Mouse (Mus musculus) heart, postnatal 25 days (tissue): ENCODE results near the gene Gm45021. TPM values are rescaled to one million over a fixed set of nuclear protein-coding genes. Genes with fewer than 3 reads are reported as not detected.

Experiments used
- DNase-seq: peaks from one replicate; pipeline ENCODE4 v3.0.0; 2022; ENCODE audit warnings: low spot score
- intact Hi-C: fragments of 180-260 bp; cut with DNase I; formaldehyde crosslinking; loops from one replicate; pipeline ENCODE4 v1.15.1; 2025
- total RNA-seq, 2 experiments: library from RNA; stranded (reverse); gene quantifications; 2 replicates each; pipeline ENCODE4 v1.2.3; 2021

Gene Gm45021
- total RNA-seq, 2 experiments from 2014 or later = not detected

DNA sequence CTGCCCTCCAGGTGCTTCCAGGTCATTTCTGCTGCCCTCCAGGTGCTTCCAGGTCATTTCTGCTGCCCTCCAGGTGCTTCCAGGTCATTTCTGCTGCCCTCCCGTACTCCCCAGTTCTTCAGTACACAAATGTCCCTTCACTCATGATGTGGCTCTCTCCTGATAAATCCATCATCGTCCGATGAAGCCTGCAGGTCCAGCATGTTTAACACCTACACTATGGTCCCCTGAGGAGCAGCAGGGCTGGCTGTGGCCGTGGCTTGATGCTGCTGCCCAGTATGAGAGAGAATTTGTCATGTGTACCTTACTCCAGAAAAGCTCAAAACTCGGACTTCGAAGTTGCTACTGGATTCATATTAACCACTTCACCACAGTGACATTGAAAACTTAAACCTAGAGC, 52.0 kb downstream of the Gm45021 start:
- DNase-seq = no peak
- intact Hi-C loops = loop anchor here (2.0 kb wide), 1 partner anchor 461 kb away; no protein-coding TSS in a partner anchor

DNA sequence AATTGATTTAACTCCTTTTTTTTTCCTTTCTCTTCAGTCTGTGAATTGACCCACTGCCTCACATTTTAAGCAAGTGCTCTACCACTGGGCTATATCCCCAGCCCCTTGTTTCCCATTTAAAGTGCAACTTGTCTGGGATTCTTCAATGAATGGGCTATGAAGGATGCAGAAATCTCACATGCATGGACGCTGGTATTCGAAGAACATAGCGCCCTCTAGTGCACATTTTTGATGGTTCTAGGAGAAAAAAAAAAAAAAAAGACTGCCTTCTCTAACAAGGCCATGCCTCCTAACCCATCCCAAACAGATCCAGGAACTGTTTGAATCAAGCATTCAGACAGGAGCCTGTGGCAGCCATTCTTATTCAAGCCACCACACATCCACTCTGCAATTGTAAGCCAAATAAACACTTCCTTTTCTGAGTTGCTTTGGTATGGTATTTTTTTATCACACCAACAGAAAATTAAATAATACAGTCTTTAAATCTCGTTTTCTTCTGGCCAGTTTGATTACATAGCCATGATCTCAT, 53.4 kb downstream of the Gm45021 start:
- no peak for DNase-seq
- intact Hi-C loops = loop anchor here (1.0 to 2.0 kb wide), 2 partner anchors 61 to 96 kb away; no protein-coding TSS in a partner anchor

DNA sequence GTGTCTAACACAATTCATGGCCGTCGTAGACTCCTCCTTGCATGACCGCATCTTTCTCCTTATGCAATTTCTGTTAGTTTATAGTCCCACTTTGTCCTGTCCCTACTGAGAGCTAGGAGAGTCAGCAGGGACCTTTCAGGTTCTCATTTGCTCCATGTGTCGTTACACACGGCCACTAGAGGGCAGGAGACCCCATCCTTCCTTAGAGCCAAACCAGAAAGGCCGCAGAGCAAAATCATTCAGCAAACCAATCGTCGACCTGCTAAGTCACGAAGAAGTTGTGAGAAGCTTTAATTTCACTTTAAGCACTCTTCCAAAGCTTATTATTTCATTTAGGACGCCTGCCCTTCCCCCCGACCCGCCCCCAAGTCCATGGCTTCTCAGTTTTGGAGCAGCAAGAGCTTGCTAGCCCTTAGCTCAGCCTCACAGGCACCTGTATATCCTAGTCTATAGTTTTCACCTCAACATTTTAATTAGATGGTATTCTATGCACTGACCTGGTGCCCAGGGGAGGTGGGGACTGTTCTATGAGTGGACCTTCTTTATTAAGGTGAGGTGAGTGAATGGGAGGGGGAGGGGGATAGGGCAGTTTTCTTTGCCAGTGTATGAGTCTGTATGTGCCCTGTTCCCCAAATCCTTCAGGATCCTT, 56.4 kb downstream of the Gm45021 start:
- DNase-seq = peak; percentile 37
- intact Hi-C loops = loop anchor here (1.0 to 5.0 kb wide), 5 partner anchors 39 to 127 kb away; partner anchors contain the start of genes Gimap4 and Gimap5

DNA sequence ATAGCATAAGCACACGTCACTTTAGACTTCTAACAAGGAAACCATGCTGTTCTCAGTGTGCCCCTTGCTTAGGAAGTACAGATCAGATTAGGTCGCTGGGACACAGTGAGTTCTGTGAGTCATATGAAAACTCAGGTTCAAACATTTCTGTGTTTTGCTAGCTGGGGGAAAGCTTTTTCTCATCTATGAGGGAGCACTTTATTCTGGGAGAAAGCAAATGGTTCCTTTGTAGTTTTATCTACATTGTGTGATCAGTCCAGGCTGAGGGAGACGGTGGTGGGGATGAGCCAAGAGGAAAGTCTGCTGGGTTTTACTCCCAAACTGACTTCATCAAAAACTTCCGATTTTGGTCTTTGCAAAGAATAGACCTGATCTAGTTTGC, 56.9 kb downstream of the Gm45021 start:
- no peak for DNase-seq
- intact Hi-C loops = loop anchor here (2.0 to 5.0 kb wide), 4 partner anchors 39 to 101 kb away; partner anchors contain the start of genes Gimap4 and Gimap5

DNA sequence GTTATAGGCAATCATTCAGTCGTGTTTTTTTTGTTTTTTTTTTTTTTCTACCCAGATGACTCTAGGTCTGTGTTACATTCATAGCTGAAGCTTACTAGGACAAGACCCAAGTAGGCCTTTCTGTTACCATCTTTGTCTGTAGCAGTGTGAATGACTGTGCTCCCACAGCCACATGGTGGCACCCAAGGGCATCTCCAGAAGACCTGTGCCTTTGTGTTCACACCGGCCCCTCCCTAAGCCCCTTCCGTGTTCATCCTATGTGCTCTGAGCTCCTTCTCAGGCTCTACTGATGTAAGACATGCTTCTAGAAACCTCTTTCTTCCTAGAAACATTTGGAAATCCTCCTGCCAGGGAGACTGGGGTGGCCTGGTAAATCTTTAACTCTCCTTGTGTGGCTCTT, 57.6 kb downstream of the Gm45021 start, which contains the start of gene Gimap8:
TSS of gene Gimap8 (plus strand) at position 240 of the 400 bp plus-strand sequence.
- peak; percentile 53 for DNase-seq
- intact Hi-C loops = loop anchor here (2.0 to 5.0 kb wide), 4 partner anchors 38 to 100 kb away; partner anchors contain the start of genes Gimap4 and Gimap5

DNA sequence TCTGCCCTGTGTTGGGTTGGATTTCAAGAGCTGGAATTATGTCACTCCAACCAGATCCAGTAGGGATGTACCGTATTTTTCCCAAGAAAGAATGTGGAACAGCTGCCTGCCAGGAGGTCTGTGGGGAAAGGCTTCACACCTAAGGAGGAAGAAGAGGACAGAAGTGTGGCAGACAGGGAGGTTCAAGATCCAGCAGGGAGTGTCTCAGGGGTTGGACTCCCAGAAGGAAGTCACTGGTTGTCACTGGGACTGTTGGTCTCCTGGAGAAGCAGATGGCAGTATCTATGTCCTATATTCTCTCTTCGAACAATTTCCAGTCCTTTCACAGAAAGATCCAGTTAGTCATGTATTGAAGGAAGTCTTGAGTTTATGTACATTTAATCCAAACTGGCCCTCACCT, 58.2 kb downstream of the Gm45021 start:
- no peak for DNase-seq
- intact Hi-C loops = loop anchor here (2.0 to 5.0 kb wide), 4 partner anchors 37 to 99 kb away; partner anchors contain the start of genes Gimap4 and Gimap5

DNA sequence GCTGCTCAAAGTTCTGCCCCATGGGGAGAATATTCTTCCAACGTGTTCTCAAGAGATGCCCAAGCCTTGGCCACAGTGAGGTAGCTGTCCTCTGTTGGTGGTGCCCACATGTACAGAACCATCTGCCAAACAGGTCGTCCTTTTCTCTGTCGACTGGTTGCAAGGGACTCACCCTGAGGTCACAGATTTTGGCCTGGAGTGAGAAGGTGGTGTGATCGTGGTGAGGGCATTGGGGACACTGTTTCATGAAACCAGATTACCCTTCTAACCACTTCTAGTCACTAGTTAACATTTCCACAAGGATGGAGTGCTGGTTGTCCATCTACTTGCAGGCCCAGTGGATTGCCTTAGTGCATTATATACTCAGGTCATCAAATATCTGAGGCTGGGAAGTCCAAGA, 59.4 kb downstream of the Gm45021 start:
- DNase-seq = no peak
- intact Hi-C loops = loop anchor here (5.0 kb wide), 1 partner anchor 54 kb away; no protein-coding TSS in a partner anchor

DNA sequence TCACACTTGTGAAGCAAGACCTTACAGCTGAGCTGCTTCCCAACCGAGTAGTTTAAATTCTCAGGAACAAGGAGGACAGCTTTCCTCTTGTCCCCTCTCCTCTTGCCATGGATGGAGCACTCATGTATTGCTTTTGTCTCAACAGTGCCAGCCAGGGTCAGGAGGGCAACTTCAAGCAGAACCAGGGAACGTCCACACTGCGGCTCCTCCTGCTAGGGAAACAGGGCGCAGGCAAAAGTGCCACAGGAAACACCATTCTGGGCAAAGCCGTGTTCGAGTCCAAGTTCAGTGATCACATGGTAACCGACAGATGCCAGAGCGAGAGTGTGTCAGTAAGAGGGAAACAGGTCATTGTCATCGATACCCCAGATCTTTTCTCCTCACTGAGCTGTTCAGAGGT, 60.6 kb downstream of the Gm45021 start:
- DNase-seq = no peak
- intact Hi-C loops = no loop called here

DNA sequence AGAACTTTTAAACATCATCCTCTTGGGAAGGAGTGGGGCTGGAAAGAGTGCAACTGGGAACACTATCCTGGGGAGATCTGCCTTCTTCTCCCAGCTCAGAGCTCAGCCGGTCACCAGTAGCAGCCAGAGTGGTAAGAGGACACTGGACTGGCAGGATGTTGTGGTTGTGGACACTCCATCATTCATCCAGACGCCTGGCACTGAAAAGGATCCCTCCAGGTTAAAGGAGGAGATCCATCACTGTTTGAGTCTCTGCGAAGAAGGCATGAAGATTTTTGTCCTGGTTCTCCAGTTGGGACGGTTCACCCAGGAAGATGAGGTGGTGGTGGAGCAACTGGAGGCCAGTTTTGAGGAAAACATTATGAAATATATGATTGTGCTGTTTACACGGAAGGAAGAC, 69.3 kb downstream of the Gm45021 start:
- no peak for DNase-seq
- intact Hi-C loops = no loop called here

Other genes starting within 250 kb of the Gm45021 start
- gene Krba1, start 194.0 kb upstream of the Gm45021 start, total RNA-seq = 10 to 100 TPM; 19.2 to 20.2 TPM
- 10 to 100 TPM; 11.7 to 12.4 TPM for gene Zfp467, start 143.8 kb upstream of the Gm45021 start, total RNA-seq
- gene Sspo, start 141.4 kb upstream of the Gm45021 start, total RNA-seq = under 1 TPM; 0.14 to 0.55 TPM
- gene Atp6v0e2, start 52.0 kb upstream of the Gm45021 start, total RNA-seq = 10 to 100 TPM; 19.3 to 22.2 TPM
- gene Lrrc61, start 34.8 kb upstream of the Gm45021 start, total RNA-seq = 10 to 100 TPM; 15.5 to 16.5 TPM
- gene Rarres2, start 16.8 kb upstream of the Gm45021 start, total RNA-seq = 10 to 100 TPM; 73.6 to 91.2 TPM
- gene Repin1, start 4.3 kb downstream of the Gm45021 start, total RNA-seq = 10 to 100 TPM; 31.0 to 31.8 TPM
- gene Gm44965, start 4.3 kb downstream of the Gm45021 start, total RNA-seq = 1 to 10 TPM; 1.0 to 2.2 TPM
- 10 to 100 TPM; 10.9 to 11.2 TPM for gene Zfp775, start 12.5 kb downstream of the Gm45021 start, total RNA-seq
- gene AI854703, start 37.2 kb downstream of the Gm45021 start, total RNA-seq = under 1 TPM; 0.14 to 0.23 TPM
- 1 to 10 TPM; 7.8 to 8.0 TPM for gene Gimap8, start 57.6 kb downstream of the Gm45021 start, total RNA-seq
- gene Gimap9, start 86.5 kb downstream of the Gm45021 start, total RNA-seq = 1 to 10 TPM; 3.1 to 4.9 TPM
- gene Gimap4, start 94.9 kb downstream of the Gm45021 start, total RNA-seq = 10 to 100 TPM; 29.0 to 30.8 TPM
- 10 to 100 TPM; 38.5 to 41.6 TPM for gene Gimap6, start 118.6 kb downstream of the Gm45021 start, total RNA-seq
- 1 to 10 TPM; 1.8 to 5.3 TPM for gene Gm28053, start 129.0 kb downstream of the Gm45021 start, total RNA-seq
- under 1 TPM in 1 of 2 experiments, not detected in 1; 0.39 TPM for gene Gimap7, start 129.0 kb downstream of the Gm45021 start, total RNA-seq
- 1 to 10 TPM; 8.5 to 9.8 TPM for gene Gimap1, start 149.4 kb downstream of the Gm45021 start, total RNA-seq
- gene Gimap5, start 156.6 kb downstream of the Gm45021 start, total RNA-seq = 1 to 10 TPM; 6.1 to 6.8 TPM
- gene Gimap3, start 181.2 kb downstream of the Gm45021 start, total RNA-seq = under 1 TPM; 0.50 to 0.88 TPM